Mouse (Mus musculus): ENCODE results near the gene Pcdh15. TPM values are rescaled to one million over a fixed set of nuclear protein-coding genes. Genes with fewer than 3 reads are reported as not detected.

The Pcdh15 gene
- polyA plus RNA-seq, 1 experiment from 2014 or later, result 0.62 TPM

GRCm38 (mm10) chr10:73887771-73888170, 788.6 kb downstream of the Pcdh15 start:
- Histone ChIP-seq H3K4me1 (ENCODE audit: control insufficient read depth, insufficient read depth, low read length) (no peaks in the 10 kb centered on the region), H3K27me3 (ENCODE audit: control insufficient read depth, insufficient read depth, low read length) (no peaks in the 10 kb centered on the region), H3K27ac (ENCODE audit: low read depth, low read length) (no peak overlapping the region), H3K9me3 (ENCODE audit: control insufficient read depth, low read length) (no peaks in the 10 kb centered on the region), H3K4me3 (ENCODE audit: low read length) (no peak overlapping the region), H3K4me2 (replicated peaks; ENCODE audit: low read depth, low read length) (no peak overlapping the region), H3K36me3 (ENCODE audit: control insufficient read depth, insufficient read depth, low read length) (no peaks in the 10 kb centered on the region), H3K9ac (ENCODE audit: low read depth, low read length) (no peak overlapping the region)
- WGBS, result 53% methylated on average over 4 of the region's 4 CpGs
- ATAC-seq (ENCODE audit: low FRiP score, low TSS enrichment), result no peak

- Histone ChIP-seq H3K9ac (ENCODE audit: low read depth, low read length) (no peak overlapping the region), H3K27ac (ENCODE audit: low read depth, low read length) (no peak overlapping the region), H3K9me3 (ENCODE audit: control insufficient read depth, low read length) (no peaks in the 10 kb centered on the region), H3K4me1 (ENCODE audit: control insufficient read depth, insufficient read depth, low read length) (no peaks in the 10 kb centered on the region), H3K4me2 (replicated peaks; ENCODE audit: low read depth, low read length) (no peak overlapping the region), H3K36me3 (ENCODE audit: control insufficient read depth, insufficient read depth, low read length) (no peaks in the 10 kb centered on the region), H3K4me3 (ENCODE audit: low read length) (no peak overlapping the region), H3K27me3 (ENCODE audit: control insufficient read depth, insufficient read depth, low read length) (no peaks in the 10 kb centered on the region)
- WGBS, result 80% methylated on average over 4 of the region's 4 CpGs
- no peak for ATAC-seq (ENCODE audit: low FRiP score, low TSS enrichment)
Observed at GRCm38 (mm10) chr10:73892251-73892650, 793.1 kb downstream of the Pcdh15 start.

- Histone ChIP-seq H3K27me3 (ENCODE audit: control insufficient read depth, insufficient read depth, low read length) (no peaks in the 10 kb centered on the region), H3K36me3 (ENCODE audit: control insufficient read depth, insufficient read depth, low read length) (no peaks in the 10 kb centered on the region), H3K27ac (ENCODE audit: low read depth, low read length) (no peak overlapping the region), H3K9me3 (ENCODE audit: control insufficient read depth, low read length) (no peaks in the 10 kb centered on the region), H3K9ac (ENCODE audit: low read depth, low read length) (no peak overlapping the region), H3K4me3 (ENCODE audit: low read length) (no peak overlapping the region), H3K4me2 (replicated peaks; ENCODE audit: low read depth, low read length) (no peak overlapping the region), H3K4me1 (ENCODE audit: control insufficient read depth, insufficient read depth, low read length) (no peaks in the 10 kb centered on the region)
- ATAC-seq (ENCODE audit: low FRiP score, low TSS enrichment), result no peak
Observed at GRCm38 (mm10) chr10:73896086-73896607, 797.0 kb downstream of the Pcdh15 start.

GRCm38 (mm10) chr10:73899165-73899564, 800.0 kb downstream of the Pcdh15 start:
- Histone ChIP-seq H3K4me2 (replicated peaks; ENCODE audit: low read depth, low read length) (no peak overlapping the region), H3K4me3 (ENCODE audit: low read length) (no peak overlapping the region), H3K36me3 (ENCODE audit: control insufficient read depth, insufficient read depth, low read length) (no peaks in the 10 kb centered on the region), H3K27ac (ENCODE audit: low read depth, low read length) (no peak overlapping the region), H3K4me1 (ENCODE audit: control insufficient read depth, insufficient read depth, low read length) (no peaks in the 10 kb centered on the region), H3K9ac (ENCODE audit: low read depth, low read length) (no peak overlapping the region), H3K27me3 (ENCODE audit: control insufficient read depth, insufficient read depth, low read length) (no peaks in the 10 kb centered on the region), H3K9me3 (ENCODE audit: control insufficient read depth, low read length) (no peaks in the 10 kb centered on the region)
- 90% methylated on average over 3 of the region's 3 CpGs for WGBS
- ATAC-seq (ENCODE audit: low FRiP score, low TSS enrichment), result no peak

- no peak overlapping the region for H3K9ac ChIP-seq (ENCODE audit: low read depth, low read length)
- ATAC-seq (ENCODE audit: low FRiP score, low TSS enrichment), result no peak
- H3K9me3 ChIP-seq (ENCODE audit: control insufficient read depth, low read length), result no peaks in the 10 kb centered on the region
- no peak overlapping the region for H3K4me2 ChIP-seq (replicated peaks; ENCODE audit: low read depth, low read length)
- no peaks in the 10 kb centered on the region for H3K4me1 ChIP-seq (ENCODE audit: control insufficient read depth, insufficient read depth, low read length)
- WGBS, result 86% methylated on average over 1 of the region's 1 CpGs
- no peaks in the 10 kb centered on the region for H3K36me3 ChIP-seq (ENCODE audit: control insufficient read depth, insufficient read depth, low read length)
- H3K27me3 ChIP-seq (ENCODE audit: control insufficient read depth, insufficient read depth, low read length), result no peaks in the 10 kb centered on the region
- H3K4me3 ChIP-seq (ENCODE audit: low read length), result no peak overlapping the region
- no peak overlapping the region for H3K27ac ChIP-seq (ENCODE audit: low read depth, low read length)
Observed at GRCm38 (mm10) chr10:73907626-73908025, 808.5 kb downstream of the Pcdh15 start.

- no peaks in the 10 kb centered on the region for H3K27me3 ChIP-seq (ENCODE audit: control insufficient read depth, insufficient read depth, low read length)
- H3K36me3 ChIP-seq (ENCODE audit: control insufficient read depth, insufficient read depth, low read length), result no peaks in the 10 kb centered on the region
- H3K9ac ChIP-seq (ENCODE audit: low read depth, low read length), result no peak overlapping the region
- no peak overlapping the region for H3K4me2 ChIP-seq (replicated peaks; ENCODE audit: low read depth, low read length)
- 73% methylated on average over 1 of the region's 1 CpGs for WGBS
- H3K4me3 ChIP-seq (ENCODE audit: low read length), result no peak overlapping the region
- H3K27ac ChIP-seq (ENCODE audit: low read depth, low read length), result no peak overlapping the region
- no peaks in the 10 kb centered on the region for H3K4me1 ChIP-seq (ENCODE audit: control insufficient read depth, insufficient read depth, low read length)
- no peak for ATAC-seq (ENCODE audit: low FRiP score, low TSS enrichment)
- H3K9me3 ChIP-seq (ENCODE audit: control insufficient read depth, low read length), result no peaks in the 10 kb centered on the region
Observed at GRCm38 (mm10) chr10:73908568-73908967, 809.4 kb downstream of the Pcdh15 start.

GRCm38 (mm10) chr10:73915170-73915569, 816.0 kb downstream of the Pcdh15 start:
- H3K36me3 ChIP-seq (ENCODE audit: control insufficient read depth, insufficient read depth, low read length), result no peaks in the 10 kb centered on the region

GRCm38 (mm10) chr10:73921579-73921978, 822.4 kb downstream of the Pcdh15 start:
- ATAC-seq (ENCODE audit: low FRiP score, low TSS enrichment), result no peak
- no peaks in the 10 kb centered on the region for H3K36me3 ChIP-seq (ENCODE audit: control insufficient read depth, insufficient read depth, low read length)
- no peaks in the 10 kb centered on the region for H3K9me3 ChIP-seq (ENCODE audit: control insufficient read depth, low read length)
- no peak overlapping the region for H3K27ac ChIP-seq (ENCODE audit: low read depth, low read length)
- no peaks in the 10 kb centered on the region for H3K27me3 ChIP-seq (ENCODE audit: control insufficient read depth, insufficient read depth, low read length)
- H3K4me1 ChIP-seq (ENCODE audit: control insufficient read depth, insufficient read depth, low read length), result no peaks in the 10 kb centered on the region
- no peak overlapping the region for H3K9ac ChIP-seq (ENCODE audit: low read depth, low read length)
- 70% methylated on average over 3 of the region's 3 CpGs for WGBS
- H3K4me2 ChIP-seq (replicated peaks; ENCODE audit: low read depth, low read length), result no peak overlapping the region
- no peak overlapping the region for H3K4me3 ChIP-seq (ENCODE audit: low read length)

More at GRCm38 (mm10) chr10:73915170-73915569, 816.0 kb downstream of the Pcdh15 start:
- Histone ChIP-seq H3K4me1 (ENCODE audit: control insufficient read depth, insufficient read depth, low read length) (no peaks in the 10 kb centered on the region), H3K4me2 (replicated peaks; ENCODE audit: low read depth, low read length) (no peak overlapping the region), H3K27me3 (ENCODE audit: control insufficient read depth, insufficient read depth, low read length) (no peaks in the 10 kb centered on the region), H3K27ac (ENCODE audit: low read depth, low read length) (no peak overlapping the region), H3K9ac (ENCODE audit: low read depth, low read length) (no peak overlapping the region), H3K4me3 (ENCODE audit: low read length) (no peak overlapping the region), H3K9me3 (ENCODE audit: control insufficient read depth, low read length) (no peaks in the 10 kb centered on the region)
- 80% methylated on average over 4 of the region's 4 CpGs for WGBS
- no peak for ATAC-seq (ENCODE audit: low FRiP score, low TSS enrichment)

GRCm38 (mm10) chr10:73928672-73929071, 829.5 kb downstream of the Pcdh15 start:
- no peak overlapping the region for H3K4me3 ChIP-seq (ENCODE audit: low read length)
- no peaks in the 10 kb centered on the region for H3K9me3 ChIP-seq (ENCODE audit: control insufficient read depth, low read length)
- H3K36me3 ChIP-seq (ENCODE audit: control insufficient read depth, insufficient read depth, low read length), result no peaks in the 10 kb centered on the region
- no peak overlapping the region for H3K9ac ChIP-seq (ENCODE audit: low read depth, low read length)
- no peak overlapping the region for H3K27ac ChIP-seq (ENCODE audit: low read depth, low read length)
- ATAC-seq (ENCODE audit: low FRiP score, low TSS enrichment), result no peak
- WGBS, result 73% methylated on average over 1 of the region's 1 CpGs
- H3K4me2 ChIP-seq (replicated peaks; ENCODE audit: low read depth, low read length), result no peak overlapping the region
- no peaks in the 10 kb centered on the region for H3K27me3 ChIP-seq (ENCODE audit: control insufficient read depth, insufficient read depth, low read length)
- H3K4me1 ChIP-seq (ENCODE audit: control insufficient read depth, insufficient read depth, low read length), result no peaks in the 10 kb centered on the region
